Mouse (Mus musculus): Measurements from ENCODE around the gene Odf4. TPM values are rescaled to one million over a fixed set of nuclear protein-coding genes. Genes with fewer than 3 reads are reported as not detected.
"Not testable (repeated sequence)": the region's sequence is repeated elsewhere in the genome, so short reads cannot be mapped to it uniquely, and the experiment has no call there.

Gene Odf4
- polyA plus RNA-seq, 1 experiment: not detected

- no peaks in the 10 kb centered on the region for H3K27me3 ChIP-seq (ENCODE audit: control insufficient read depth, insufficient read depth, insufficient read length)
- H3ac ChIP-seq (ENCODE audit: control insufficient read depth, insufficient read length, low read depth): no peak overlapping the region
- H3K4me3 ChIP-seq (ENCODE audit: insufficient read depth, poor library complexity, severe bottlenecking): no peak overlapping the region
- no peaks in the 10 kb centered on the region for H3K79me2 ChIP-seq (ENCODE audit: control insufficient read depth, insufficient read depth)
- H3K79me3 ChIP-seq (ENCODE audit: low read depth): no peaks in the 10 kb centered on the region
- H3K36me3 ChIP-seq (ENCODE audit: control insufficient read depth, insufficient read depth): no peaks in the 10 kb centered on the region
- TF ChIP-seq USF1 (IDR thresholded peaks at IDR 0.05; ENCODE audit: low read depth) (no peak), MYOG (IDR thresholded peaks at IDR 0.05; ENCODE audit: control insufficient read depth, extremely low read depth, insufficient read length) (no peak), CTCF (IDR thresholded peaks at IDR 0.05; ENCODE audit: control insufficient read depth, insufficient read depth, insufficient read length) (no peak), MAX (IDR thresholded peaks at IDR 0.05) (no peak), FOSL1 (IDR thresholded peaks at IDR 0.05; ENCODE audit: insufficient read depth, low read length, poor library complexity, severe bottlenecking) (no peak), CEBPB (IDR thresholded peaks at IDR 0.05; ENCODE audit: low read depth) (no peak), MYOD1 (IDR thresholded peaks at IDR 0.05; ENCODE audit: control insufficient read depth, insufficient read length, low read depth) (no peak)
Observed at GRCm38 (mm10) chr11:68946001-68946400, 19.1 kb upstream of the Odf4 start.

- no peak for TF ChIP-seq CTCF (IDR thresholded peaks at IDR 0.05; ENCODE audit: control insufficient read depth, insufficient read depth, insufficient read length)
- no peak for TF ChIP-seq USF1 (IDR thresholded peaks at IDR 0.05; ENCODE audit: low read depth)
- TF ChIP-seq CEBPB (IDR thresholded peaks at IDR 0.05; ENCODE audit: low read depth): no peak
- no peak for TF ChIP-seq FOSL1 (IDR thresholded peaks at IDR 0.05; ENCODE audit: insufficient read depth, low read length, poor library complexity, severe bottlenecking)
- no peaks in the 10 kb centered on the region for H3K36me3 ChIP-seq (ENCODE audit: control insufficient read depth, insufficient read depth)
- H3K79me3 ChIP-seq (ENCODE audit: low read depth): no peaks in the 10 kb centered on the region
- no peaks in the 10 kb centered on the region for H3K79me2 ChIP-seq (ENCODE audit: control insufficient read depth, insufficient read depth)
- H3ac ChIP-seq (ENCODE audit: control insufficient read depth, insufficient read length, low read depth): no peak overlapping the region
- H3K27me3 ChIP-seq (ENCODE audit: control insufficient read depth, insufficient read depth, insufficient read length): no peaks in the 10 kb centered on the region
- H3K4me3 ChIP-seq (ENCODE audit: insufficient read depth, poor library complexity, severe bottlenecking): no peak overlapping the region
Observed at GRCm38 (mm10) chr11:68945245-68945644, 18.4 kb upstream of the Odf4 start.

- Histone ChIP-seq H3K79me2 (ENCODE audit: control insufficient read depth, insufficient read depth) (no peaks in the 10 kb centered on the region), H3ac (ENCODE audit: control insufficient read depth, insufficient read length, low read depth) (no peak overlapping the region), H3K79me3 (ENCODE audit: low read depth) (no peaks in the 10 kb centered on the region), H3K4me3 (ENCODE audit: insufficient read depth, poor library complexity, severe bottlenecking) (no peak overlapping the region), H3K27me3 (ENCODE audit: control insufficient read depth, insufficient read depth, insufficient read length) (no peaks in the 10 kb centered on the region), H3K36me3 (ENCODE audit: control insufficient read depth, insufficient read depth) (no peaks in the 10 kb centered on the region)
- TF ChIP-seq USF1 (IDR thresholded peaks at IDR 0.05; ENCODE audit: low read depth) (no peak), CEBPB (IDR thresholded peaks at IDR 0.05; ENCODE audit: low read depth) (no peak), MYOG (IDR thresholded peaks at IDR 0.05; ENCODE audit: control insufficient read depth, extremely low read depth, insufficient read length) (no peak), MAX (IDR thresholded peaks at IDR 0.05) (no peak), MYOD1 (IDR thresholded peaks at IDR 0.05; ENCODE audit: control insufficient read depth, insufficient read length, low read depth) (no peak), CTCF (IDR thresholded peaks at IDR 0.05; ENCODE audit: control insufficient read depth, insufficient read depth, insufficient read length) (no peak), FOSL1 (IDR thresholded peaks at IDR 0.05; ENCODE audit: insufficient read depth, low read length, poor library complexity, severe bottlenecking) (no peak)
Observed at GRCm38 (mm10) chr11:68942731-68943130, 15.8 kb upstream of the Odf4 start.

GRCm38 (mm10) chr11:68940516-68940915 lies 13.6 kb upstream of the Odf4 start:
- peak overlapping the region; percentile 13 for H3ac ChIP-seq (ENCODE audit: control insufficient read depth, insufficient read length, low read depth)
- TF ChIP-seq CTCF (IDR thresholded peaks at IDR 0.05; ENCODE audit: control insufficient read depth, insufficient read depth, insufficient read length) (no peak), USF1 (IDR thresholded peaks at IDR 0.05; ENCODE audit: low read depth) (no peak), MAX (IDR thresholded peaks at IDR 0.05) (no peak), FOSL1 (IDR thresholded peaks at IDR 0.05; ENCODE audit: insufficient read depth, low read length, poor library complexity, severe bottlenecking) (no peak), MYOD1 (IDR thresholded peaks at IDR 0.05; ENCODE audit: control insufficient read depth, insufficient read length, low read depth) (no peak), CEBPB (IDR thresholded peaks at IDR 0.05; ENCODE audit: low read depth) (no peak), MYOG (IDR thresholded peaks at IDR 0.05; ENCODE audit: control insufficient read depth, extremely low read depth, insufficient read length) (no peak)
- no peak overlapping the region for H3K4me3 ChIP-seq (ENCODE audit: insufficient read depth, poor library complexity, severe bottlenecking)
- H3K79me2 ChIP-seq (ENCODE audit: control insufficient read depth, insufficient read depth): no peaks in the 10 kb centered on the region
- no peaks in the 10 kb centered on the region for H3K36me3 ChIP-seq (ENCODE audit: control insufficient read depth, insufficient read depth)
- H3K79me3 ChIP-seq (ENCODE audit: low read depth): no peaks in the 10 kb centered on the region
- no peaks in the 10 kb centered on the region for H3K27me3 ChIP-seq (ENCODE audit: control insufficient read depth, insufficient read depth, insufficient read length)

- H3K4me3 ChIP-seq (ENCODE audit: insufficient read depth, poor library complexity, severe bottlenecking): peak overlapping the region; percentile 15
- H3K79me2 ChIP-seq (ENCODE audit: control insufficient read depth, insufficient read depth): no peaks in the 10 kb centered on the region
- H3K36me3 ChIP-seq (ENCODE audit: control insufficient read depth, insufficient read depth): no peaks in the 10 kb centered on the region
- no peaks in the 10 kb centered on the region for H3K79me3 ChIP-seq (ENCODE audit: low read depth)
- H3ac ChIP-seq (ENCODE audit: control insufficient read depth, insufficient read length, low read depth): peak overlapping the region; percentile 12
- TF ChIP-seq USF1 (IDR thresholded peaks at IDR 0.05; ENCODE audit: low read depth): peak; percentile 65
- no peak for TF ChIP-seq MYOG (IDR thresholded peaks at IDR 0.05; ENCODE audit: control insufficient read depth, extremely low read depth, insufficient read length)
- TF ChIP-seq FOSL1 (IDR thresholded peaks at IDR 0.05; ENCODE audit: insufficient read depth, low read length, poor library complexity, severe bottlenecking): no peak
- no peak for TF ChIP-seq MYOD1 (IDR thresholded peaks at IDR 0.05; ENCODE audit: control insufficient read depth, insufficient read length, low read depth)
- no peak for TF ChIP-seq CTCF (IDR thresholded peaks at IDR 0.05; ENCODE audit: control insufficient read depth, insufficient read depth, insufficient read length)
- no peaks in the 10 kb centered on the region for H3K27me3 ChIP-seq (ENCODE audit: control insufficient read depth, insufficient read depth, insufficient read length)
Observed at GRCm38 (mm10) chr11:68939451-68940304, 12.8 kb upstream of the Odf4 start.

GRCm38 (mm10) chr11:68936951-68937350 lies 10.1 kb upstream of the Odf4 start:
- H3K79me2 ChIP-seq (ENCODE audit: control insufficient read depth, insufficient read depth); H3K4me3 ChIP-seq (ENCODE audit: insufficient read depth, poor library complexity, severe bottlenecking); H3ac ChIP-seq (ENCODE audit: control insufficient read depth, insufficient read length, low read depth); H3K27me3 ChIP-seq (ENCODE audit: control insufficient read depth, insufficient read depth, insufficient read length); H3K36me3 ChIP-seq (ENCODE audit: control insufficient read depth, insufficient read depth); H3K79me3 ChIP-seq (ENCODE audit: low read depth): not testable (repeated sequence)

All from C2C12 (cell line).